Mouse (Mus musculus): ENCODE measurements around the gene Inpp5a.

DNA sequence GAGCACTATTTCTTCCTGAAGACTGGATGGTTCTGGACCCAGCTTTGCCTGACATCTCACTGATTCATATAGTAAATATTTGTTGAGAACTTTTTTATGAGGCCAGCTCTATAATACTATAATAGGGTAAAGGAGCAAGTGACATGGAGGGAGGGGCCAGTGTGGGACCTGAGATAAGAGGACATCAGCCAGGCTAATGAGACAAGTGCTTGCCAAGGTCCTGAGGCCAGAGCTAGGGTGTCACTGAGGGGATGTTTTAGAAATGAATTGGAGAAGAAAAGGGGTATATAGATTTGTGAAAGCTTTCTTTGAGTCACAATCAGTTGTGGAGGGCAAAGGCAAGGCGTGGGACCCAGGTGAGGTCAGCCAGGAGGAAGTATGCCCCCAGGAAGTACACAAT, 4.4 kb upstream of the Inpp5a start:
- TF ChIP-seq POLR2A (IDR thresholded peaks at IDR 0.05; ENCODE audit: low read depth, low read length) (no peak), CTCF (conservative IDR thresholded peaks at IDR 0.05; ENCODE audit: insufficient read depth, insufficient read length, low read depth, low read length) (no peak)
